ENCODE assay signal across 19 mouse cellular contexts in the genomic region with DNA sequence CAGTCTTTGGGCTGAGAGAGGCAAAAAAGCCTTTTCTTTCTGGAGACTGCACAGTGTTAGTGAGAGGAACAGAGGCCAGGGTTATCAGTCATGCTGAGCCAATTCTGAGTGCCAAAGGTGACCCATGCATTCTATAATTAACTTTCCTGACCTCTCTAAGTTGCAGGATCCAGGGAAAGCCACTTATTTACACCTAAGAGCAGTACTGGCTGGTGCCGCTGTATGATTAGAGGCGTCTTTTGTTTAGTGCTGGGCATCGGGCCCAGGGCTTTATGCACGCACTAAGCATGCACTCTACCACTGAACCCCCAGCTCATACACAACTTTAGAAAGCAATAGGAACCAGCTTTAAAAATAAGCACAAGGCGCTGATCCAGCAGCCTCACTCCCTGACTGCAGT. TPM values are rescaled to one million over a fixed set of nuclear protein-coding genes. Genes with fewer than 3 reads are reported as not detected.
DNase-seq lines count a peak whose midpoint lies in the region; ATAC-seq and TF ChIP-seq lines count a peak whose summit lies in the region.
"Had no signal": no experiment of that assay in that cellular context is flagged by ENCODE, and none has a peak within 500 bp of the region (broad histone marks: within the 10 kb centered on the region; RNA-seq: fewer than 3 reads in every experiment).

No protein-coding gene starts in this region.

- no peak overlapping the region for H3K4me3 ChIP-seq in embryonic facial prominence, embryonic 14.5 days (ENCODE audit: low read depth, low read length)
- no peak overlapping the region for H3K4me3 ChIP-seq in embryonic facial prominence, embryonic 10.5 days
- H3K4me3 ChIP-seq in heart, embryonic 12.5 days: no peak overlapping the region
- H3K4me3 ChIP-seq in heart, embryonic 11.5 days (ENCODE audit: low read depth, low read length): no peak overlapping the region
- no peak overlapping the region for H3K4me3 ChIP-seq in liver, adult 2 months (ENCODE audit: insufficient read depth, low read depth, low read length)
- no peak overlapping the region for H3K4me3 ChIP-seq in heart, embryonic 16.5 days (ENCODE audit: low read length)
- H3K4me3 ChIP-seq: liver, embryonic 15.5 days had no signal

- no peak for TF ChIP-seq CTCF in liver, adult 2 months (IDR thresholded peaks at IDR 0.05; ENCODE audit: low read depth, low read length)

- H3K36me3 ChIP-seq in embryonic facial prominence, embryonic 14.5 days (ENCODE audit: control insufficient read depth, insufficient read depth, low read length): peaks cover 17% of the 10 kb centered on the region; the same call in 1 of the 2 replicates
- H3K36me3 ChIP-seq in embryonic facial prominence, embryonic 10.5 days (replicated peaks): peaks cover 22% of the 10 kb centered on the region
- peaks cover 16% of the 10 kb centered on the region for H3K36me3 ChIP-seq in heart, embryonic 12.5 days
- H3K36me3 ChIP-seq in heart, embryonic 11.5 days (ENCODE audit: control insufficient read depth, insufficient read depth, low read length): no peaks in the 10 kb centered on the region; the same call in 1 of the 2 replicates
- no peaks in the 10 kb centered on the region for H3K36me3 ChIP-seq in liver, adult 2 months (ENCODE audit: control insufficient read depth, insufficient read depth, low read length)
- peaks cover 8% of the 10 kb centered on the region for H3K36me3 ChIP-seq in heart, embryonic 16.5 days (ENCODE audit: control insufficient read depth, insufficient read depth)
- H3K36me3 ChIP-seq: liver, embryonic 15.5 days had no signal

- peak; percentile 62; the same call in 1 of the 2 replicates for ATAC-seq in embryonic facial prominence, embryonic 14.5 days (ENCODE audit: low read depth)
- ATAC-seq in heart, embryonic 12.5 days (ENCODE audit: insufficient number of reproducible peaks, low FRiP score): peak; percentile 25; the same call in 1 of the 2 replicates
- no peak; the same call in 1 of the 2 replicates for ATAC-seq in heart, embryonic 11.5 days (replicated peaks; ENCODE audit: insufficient number of reproducible peaks, low FRiP score, low TSS enrichment)
- peak; percentile 95 for ATAC-seq in heart, embryonic 16.5 days (replicated peaks; ENCODE audit: extremely low read depth, insufficient read depth, low FRiP score)
- ATAC-seq: Patski had no signal

- WGBS in embryonic facial prominence, embryonic 14.5 days: 83% methylated on average over 5 of the region's 5 CpGs
- WGBS in embryonic facial prominence, embryonic 10.5 days: 90% methylated on average over 5 of the region's 5 CpGs
- WGBS in heart, embryonic 12.5 days: 49% methylated on average over 5 of the region's 5 CpGs
- whole genome bisulfite sequencing in heart, embryonic 11.5 days (ENCODE audit: insufficient replicate concordance): 49% methylated on average over 5 of the region's 5 CpGs
- 37% methylated on average over 5 of the region's 5 CpGs for WGBS in liver, adult 2 months
- 40% methylated on average over 5 of the region's 5 CpGs for WGBS in heart, embryonic 16.5 days

- TF ChIP-seq POLR2A in liver, adult 2 months (IDR thresholded peaks at IDR 0.05; ENCODE audit: extremely low read depth, insufficient read depth, low read length): no peak

- no peak overlapping the region for H3K9ac ChIP-seq in embryonic facial prominence, embryonic 14.5 days (ENCODE audit: low read depth, low read length)
- H3K9ac ChIP-seq in heart, embryonic 12.5 days: no peak overlapping the region
- no peak overlapping the region for H3K9ac ChIP-seq in heart, embryonic 11.5 days (ENCODE audit: low read depth, low read length)
- H3K9ac ChIP-seq in liver, adult 2 months (ENCODE audit: low read depth, low read length): no peak overlapping the region
- peak overlapping the region; percentile 35; the same call in 1 of the 2 replicates for H3K9ac ChIP-seq in heart, embryonic 16.5 days (ENCODE audit: low read length)
- H3K9ac ChIP-seq: liver, embryonic 15.5 days had no signal

- H3K79me2 ChIP-seq in liver, adult 2 months (ENCODE audit: control insufficient read depth, insufficient read depth, low read length): no peaks in the 10 kb centered on the region

- DNase-seq in embryonic facial prominence, embryonic 14.5 days (ENCODE audit: low spot score): peak; percentile 38
- DNase-seq in embryonic facial prominence, embryonic 10.5 days (ENCODE audit: low spot score): no peak
- DNase-seq in liver, adult 2 months (ENCODE audit: extremely low read depth, low read depth, low spot score): peak; percentile 67
- no peak for DNase-seq in liver
- DNase-seq in right cerebral cortex, postnatal 10 days (ENCODE audit: low spot score in 2 of 2): no peak
- DNase-seq: cerebellum, adult 9-10 months; gastrocnemius, postnatal 36 days; kidney, postnatal 25 days had no signal

- no peak overlapping the region for H3K27ac ChIP-seq in embryonic facial prominence, embryonic 14.5 days (replicated peaks; ENCODE audit: low read depth, low read length)
- no peak overlapping the region for H3K27ac ChIP-seq in embryonic facial prominence, embryonic 10.5 days (replicated peaks)
- peak overlapping the region; percentile 64 for H3K27ac ChIP-seq in heart, embryonic 12.5 days (ENCODE audit: poor library complexity, severe bottlenecking)
- no peak overlapping the region for H3K27ac ChIP-seq in heart, embryonic 11.5 days (ENCODE audit: low read depth, low read length)
- H3K27ac ChIP-seq in liver, adult 2 months (replicated peaks; ENCODE audit: insufficient read depth, low read depth, low read length): no peak overlapping the region
- H3K27ac ChIP-seq in heart, embryonic 16.5 days (ENCODE audit: low read length): peak overlapping the region; percentile 84
- H3K27ac ChIP-seq: liver, embryonic 15.5 days; macrophage had no signal

- H3K27me3 ChIP-seq in embryonic facial prominence, embryonic 14.5 days (replicated peaks; ENCODE audit: control insufficient read depth, insufficient read depth, low read length): no peaks in the 10 kb centered on the region
- H3K27me3 ChIP-seq in embryonic facial prominence, embryonic 10.5 days (replicated peaks; ENCODE audit: low read depth, poor library complexity, severe bottlenecking): no peaks in the 10 kb centered on the region
- no peaks in the 10 kb centered on the region for H3K27me3 ChIP-seq in heart, embryonic 12.5 days (replicated peaks)
- H3K27me3 ChIP-seq in heart, embryonic 11.5 days (ENCODE audit: control insufficient read depth, insufficient read depth, low read length): no peaks in the 10 kb centered on the region
- no peaks in the 10 kb centered on the region for H3K27me3 ChIP-seq in liver, adult 2 months (ENCODE audit: control insufficient read depth, insufficient read depth, low read length)
- H3K27me3 ChIP-seq in heart, embryonic 16.5 days (ENCODE audit: control insufficient read depth, insufficient read depth, low read length): no peaks in the 10 kb centered on the region
- H3K27me3 ChIP-seq: liver, embryonic 15.5 days; Patski had no signal

- H3K4me2 ChIP-seq in embryonic facial prominence, embryonic 14.5 days (ENCODE audit: low read depth, low read length): no peak overlapping the region
- H3K4me2 ChIP-seq in heart, embryonic 12.5 days: peak overlapping the region; percentile 13; the same call in 1 of the 2 replicates
- no peak overlapping the region for H3K4me2 ChIP-seq in heart, embryonic 11.5 days
- H3K4me2 ChIP-seq in heart, embryonic 16.5 days (ENCODE audit: low read depth, low read length): peak overlapping the region; percentile 30
- H3K4me2 ChIP-seq: liver, embryonic 15.5 days had no signal

- no peaks in the 10 kb centered on the region for H3K4me1 ChIP-seq in embryonic facial prominence, embryonic 14.5 days (ENCODE audit: control insufficient read depth, insufficient read depth, low read length)
- no peaks in the 10 kb centered on the region for H3K4me1 ChIP-seq in embryonic facial prominence, embryonic 10.5 days
- H3K4me1 ChIP-seq in heart, embryonic 12.5 days (replicated peaks): peaks cover 10% of the 10 kb centered on the region
- no peaks in the 10 kb centered on the region for H3K4me1 ChIP-seq in heart, embryonic 11.5 days (ENCODE audit: control insufficient read depth, insufficient read depth, low read length)
- H3K4me1 ChIP-seq in liver, adult 2 months (ENCODE audit: control insufficient read depth, insufficient read depth, low read length): peaks cover 4% of the 10 kb centered on the region
- H3K4me1 ChIP-seq in heart, embryonic 16.5 days (ENCODE audit: control insufficient read depth, insufficient read depth, low read length): peaks cover 12% of the 10 kb centered on the region

- H3K9me3 ChIP-seq in embryonic facial prominence, embryonic 14.5 days (ENCODE audit: control insufficient read depth, low read length): no peaks in the 10 kb centered on the region
- H3K9me3 ChIP-seq in embryonic facial prominence, embryonic 10.5 days: no peaks in the 10 kb centered on the region
- H3K9me3 ChIP-seq in heart, embryonic 12.5 days (replicated peaks): no peaks in the 10 kb centered on the region
- H3K9me3 ChIP-seq in heart, embryonic 11.5 days (replicated peaks; ENCODE audit: control insufficient read depth, low read length): no peaks in the 10 kb centered on the region
- H3K9me3 ChIP-seq in heart, embryonic 16.5 days (replicated peaks; ENCODE audit: control insufficient read depth, low read length): no peaks in the 10 kb centered on the region
- H3K9me3 ChIP-seq: liver, embryonic 15.5 days had no signal

RNA-seq across cellular contexts. Expression of gene Asrgl1, which starts 18.2 kb away (rescaled TPM):
- polyA plus RNA-seq in embryonic facial prominence, embryonic 14.5 days (2014; fragmentation: Nextera tagmentation; extraction: Ambion mirVana): 10.8 and 13.7 TPM in 2 replicates
- 15.6 and 18.4 TPM in 2 replicates for polyA plus RNA-seq in embryonic facial prominence, embryonic 10.5 days (2016; fragmentation: Nextera tagmentation; extraction: Ambion mirVana)
- 11.3 and 14.1 TPM in 2 replicates for polyA plus RNA-seq in heart, embryonic 12.5 days (2016; fragmentation: Nextera tagmentation; extraction: Ambion mirVana)
- polyA plus RNA-seq in heart, embryonic 11.5 days (2014; fragmentation: Nextera tagmentation; extraction: Ambion mirVana): 8.4 and 12.2 TPM in 2 replicates
- 5.7 and 7.6 TPM in 2 replicates for total RNA-seq in liver, adult 2 months (2014; rRNA removed)
- polyA plus RNA-seq in liver, adult 2 months (2012; rRNA removed): 1.7 and 2.0 TPM in 2 replicates
- 18.9 and 21.6 TPM in 2 replicates for polyA plus RNA-seq in heart, embryonic 16.5 days (2015; fragmentation: Nextera tagmentation; extraction: Ambion mirVana)

RNA-seq across cellular contexts. Expression of gene Scgb1a1, which starts 29.5 kb away (rescaled TPM):
- polyA plus RNA-seq in embryonic facial prominence, embryonic 14.5 days (2014; fragmentation: Nextera tagmentation; extraction: Ambion mirVana): not detected in 2 replicates
- polyA plus RNA-seq in embryonic facial prominence, embryonic 10.5 days (2016; fragmentation: Nextera tagmentation; extraction: Ambion mirVana): not detected in 2 replicates
- polyA plus RNA-seq in heart, embryonic 12.5 days (2016; fragmentation: Nextera tagmentation; extraction: Ambion mirVana): not detected in 2 replicates
- polyA plus RNA-seq in heart, embryonic 11.5 days (2014; fragmentation: Nextera tagmentation; extraction: Ambion mirVana): not detected in 2 replicates
- total RNA-seq in liver, adult 2 months (2014; rRNA removed): not detected in 2 replicates
- polyA plus RNA-seq in liver, adult 2 months (2012; rRNA removed): 1.4 and 1.6 TPM in 2 replicates
- 0.91 and 1.8 TPM in 2 replicates for polyA plus RNA-seq in heart, embryonic 16.5 days (2015; fragmentation: Nextera tagmentation; extraction: Ambion mirVana)
- total RNA-seq: gastrocnemius, postnatal 36 days; layer of hippocampus, postnatal 14 days; left cerebral cortex, postnatal 36 days; monocyte, adult 5-6 weeks; neutrophil, adult 5-6 weeks had no signal
- polyA plus RNA-seq: intestine, embryonic 14.5 days; liver, embryonic 15.5 days; macrophage; Patski had no signal

Comparison
In these comparisons a context has a peak if more than half of its experiments do, and no peak if none do; other contexts are left out.
1. DNase-seq: peak in embryonic facial prominence, embryonic 14.5 days (single experiment) and liver, adult 2 months (single experiment); none in embryonic facial prominence, embryonic 10.5 days (single experiment), liver (single experiment) and right cerebral cortex, postnatal 10 days (0 of 2).
2. H3K27ac ChIP-seq: peak in heart, embryonic 12.5 days (single experiment) and heart, embryonic 16.5 days (single experiment); none in embryonic facial prominence, embryonic 14.5 days (single experiment), embryonic facial prominence, embryonic 10.5 days (single experiment), heart, embryonic 11.5 days (single experiment) and liver, adult 2 months (single experiment).
3. H3K4me2 ChIP-seq: peak in heart, embryonic 12.5 days (single experiment) and heart, embryonic 16.5 days (single experiment); none in embryonic facial prominence, embryonic 14.5 days (single experiment) and heart, embryonic 11.5 days (single experiment).